Mouse (Mus musculus): ENCODE data around the gene Fam214a.
A peak's percentile ranks its signal among the peaks of the same experiment; 100 is the strongest.

The Fam214a gene

DNA sequence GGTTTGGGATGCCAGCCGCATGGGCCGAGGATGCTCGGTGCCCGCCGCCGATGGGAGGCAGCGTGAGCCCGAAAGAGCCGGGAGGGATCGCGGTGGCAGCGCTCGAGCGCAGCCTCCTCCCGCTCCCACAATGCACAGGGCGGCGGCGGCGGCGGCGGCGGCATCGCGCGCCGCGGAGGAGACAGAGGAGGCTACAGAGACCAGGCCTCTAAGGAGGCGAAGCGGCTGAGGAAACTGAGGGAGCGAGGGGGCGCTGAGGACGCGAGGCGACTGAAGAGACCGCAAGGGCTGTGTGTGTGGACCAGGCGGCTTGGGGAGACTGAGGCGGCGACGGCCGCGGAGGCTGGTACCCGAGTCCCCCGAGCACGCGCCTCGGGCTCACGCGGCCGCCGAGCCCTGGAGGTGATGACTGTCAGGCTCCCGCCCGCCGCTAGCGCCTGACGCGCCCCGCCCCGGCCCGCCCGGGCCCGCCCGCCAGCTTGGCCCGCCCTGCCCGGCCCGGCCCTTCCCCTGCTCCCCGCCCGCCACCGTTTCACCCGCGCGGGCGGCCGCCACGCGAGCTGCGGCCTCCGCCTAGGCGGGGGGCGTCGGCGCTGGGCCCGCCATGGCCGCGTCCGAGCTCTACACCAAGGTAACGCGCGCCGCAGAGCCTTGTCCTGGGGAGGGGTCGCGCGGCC, 118.5 kb downstream of the Fam214a start:
- no peak for DNase-seq (ENCODE audit: extremely low read depth, low read depth, low spot score)

GRCm38 (mm10) chr9:75071706-75072192, 119.1 kb downstream of the Fam214a start:
- no peak for DNase-seq (ENCODE audit: extremely low read depth, low read depth, low spot score)

DNA sequence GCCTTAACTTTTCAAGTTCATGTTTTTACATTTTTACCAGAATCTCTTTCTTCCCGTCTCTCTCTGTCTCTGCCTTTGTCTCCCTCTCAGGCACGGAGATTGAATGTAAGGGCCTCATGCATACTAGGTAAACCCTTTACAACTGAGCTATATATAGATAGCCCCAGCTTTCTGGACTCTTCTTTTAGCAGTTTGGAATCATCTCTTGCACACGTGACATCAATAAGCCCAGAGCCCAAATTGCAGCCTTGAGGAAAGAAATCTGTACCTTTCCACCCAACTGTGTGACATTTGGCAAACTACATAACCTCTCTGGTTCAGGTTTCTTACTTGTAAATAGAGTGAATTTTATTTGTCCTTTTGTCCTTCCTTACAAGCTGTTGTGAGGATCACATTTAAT, 119.7 kb downstream of the Fam214a start:
- no peak for DNase-seq (ENCODE audit: extremely low read depth, low read depth, low spot score)

GRCm38 (mm10) chr9:75077191-75077590, 124.5 kb downstream of the Fam214a start:
- DNase-seq (ENCODE audit: extremely low read depth, low read depth, low spot score) = peak; percentile 73

Measured in fat pad, adult 2 months (tissue).